Mouse (Mus musculus) cerebellum, adult 2 months (tissue): ENCODE results near the gene Srms.

Experiments
- CTCF ChIP-seq: fragments of 200-500 bp; IDR thresholded peaks from 2 replicates; pipeline ENCODE4 v1.5.1; 2011; ENCODE audit warnings: low read depth, mild to moderate bottlenecking, control low read depth, low read length, moderate library complexity, borderline replicate concordance; ENCODE audit not compliant: insufficient read depth
- POLR2A ChIP-seq: fragments of 200-500 bp; IDR thresholded peaks from 2 replicates; pipeline ENCODE4 v1.6.1; 2011; ENCODE audit warnings: low read length, control low read depth, borderline replicate concordance; ENCODE audit not compliant: insufficient read depth

DNA sequence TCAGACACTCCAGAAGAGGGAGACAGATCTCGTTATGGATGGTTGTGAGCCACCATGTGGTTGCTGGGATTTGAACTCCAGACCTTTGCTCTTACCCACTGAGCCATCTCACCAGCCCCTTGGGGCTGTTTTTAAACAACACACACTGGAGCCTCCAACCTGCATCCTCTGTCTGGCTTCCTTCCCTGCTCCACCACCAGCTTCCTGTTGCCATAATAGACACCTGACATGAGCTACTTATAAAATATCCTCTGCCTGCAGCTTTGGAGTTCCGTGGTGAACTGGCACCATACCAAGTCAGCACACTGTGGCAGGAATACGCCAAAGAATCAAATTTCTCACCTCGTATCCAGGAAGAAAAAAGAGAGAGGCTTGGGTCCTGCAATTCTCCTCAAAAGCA, 52.2 kb downstream of the Srms start:
- no peak for TF ChIP-seq CTCF
- no peak for TF ChIP-seq POLR2A
